Mouse (Mus musculus): ENCODE data around the gene Lgr6.

DNA sequence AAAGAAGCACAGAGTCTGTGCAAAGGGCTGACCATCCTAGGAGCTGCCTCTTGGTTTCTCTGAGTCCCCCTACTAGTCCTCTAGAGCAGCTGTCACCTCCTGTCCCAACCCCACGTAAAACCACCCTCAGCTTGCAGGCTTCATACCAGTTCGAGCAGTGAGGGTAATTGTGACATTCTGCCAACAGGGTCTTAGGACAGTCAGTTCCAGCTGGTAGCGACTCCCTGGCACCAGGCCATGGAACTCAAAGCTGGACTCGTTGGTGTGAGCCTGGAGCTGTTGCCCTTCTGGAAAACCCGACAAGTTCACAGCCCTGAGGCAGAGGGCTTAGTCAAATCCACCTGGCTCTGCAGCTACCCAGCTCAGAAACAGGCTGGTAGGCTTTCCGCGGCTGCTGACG lies 20.9 kb upstream of the Lgr6 start:
- TF ChIP-seq CTCF (IDR thresholded peaks at IDR 0.05; ENCODE audit: low read depth, low read length) (no peak), POLR2A (IDR thresholded peaks at IDR 0.05; ENCODE audit: borderline replicate concordance, low read depth, low read length) (no peak)

Data from bone marrow macrophage, adult 2 months (primary cell).